Mouse (Mus musculus): ENCODE results near the gene A4gnt.

DNA sequence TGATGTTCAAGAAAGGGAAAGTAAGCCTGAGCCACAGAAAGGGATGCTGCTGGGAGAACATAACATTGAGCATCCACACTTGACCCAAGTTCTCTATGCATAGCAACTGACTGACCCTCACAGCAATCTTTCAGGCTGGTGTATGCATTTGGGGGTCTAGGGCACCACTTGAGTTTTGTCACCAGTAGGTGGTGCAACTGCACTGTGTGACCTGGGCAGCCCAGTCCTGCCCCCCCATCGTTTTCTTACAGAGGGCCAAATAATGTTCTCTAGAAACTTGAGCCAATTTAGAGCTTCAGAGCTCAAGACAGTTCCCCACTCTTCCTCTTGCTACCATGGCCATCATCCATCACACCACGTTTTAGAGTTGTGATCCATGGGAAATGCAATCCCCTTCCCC is 59.3 kb downstream of the A4gnt start:
- TF ChIP-seq POLR2A (IDR thresholded peaks at IDR 0.05; ENCODE audit: low read depth, low read length) (no peak), CTCF (IDR thresholded peaks at IDR 0.05; ENCODE audit: extremely low read depth, insufficient read depth, insufficient read length, insufficient replicate concordance) (no peak)

Data from spleen, adult 2 months (tissue).